Mouse (Mus musculus): ENCODE measurements around the gene Ankrd61.

- TF ChIP-seq POLR2A (IDR thresholded peaks at IDR 0.05; ENCODE audit: borderline replicate concordance, extremely low read depth, insufficient read depth, insufficient read length, poor library complexity, severe bottlenecking) (no peak), CTCF (IDR thresholded peaks at IDR 0.05; ENCODE audit: borderline replicate concordance, extremely low read depth, insufficient read depth, insufficient read length) (no peak)
Measured at GRCm38 (mm10) chr5:143908926-143909325, 11.4 kb upstream of the Ankrd61 start.
